Comparison of ENCODE assay signal across 8 mouse cellular contexts in genomic region chr8:103272305-103273079, GRCm38 (mm10).
DNase-seq lines count a peak whose midpoint lies in the region; ATAC-seq lines count a peak whose summit lies in the region.

No protein-coding gene starts in this region.

- no peak overlapping the region for H3K9ac ChIP-seq in heart, embryonic 12.5 days

- no peak overlapping the region for H3K4me3 ChIP-seq in heart, embryonic 12.5 days

- H3K27ac ChIP-seq in heart, embryonic 12.5 days (ENCODE audit: poor library complexity, severe bottlenecking) = no peak overlapping the region

- H3K36me3 ChIP-seq in heart, embryonic 12.5 days = no peaks in the 10 kb centered on the region

- 27% methylated on average over 5 of the region's 5 CpGs for WGBS in heart, embryonic 12.5 days

- no peaks in the 10 kb centered on the region for H3K9me3 ChIP-seq in heart, embryonic 12.5 days (replicated peaks)

- H3K27me3 ChIP-seq in heart, embryonic 12.5 days (replicated peaks) = no peaks in the 10 kb centered on the region

- no peak overlapping the region for H3K4me2 ChIP-seq in heart, embryonic 12.5 days

- 0 out of 2 replicates have a peak, but pooled peaks cover 13% of the 10 kb centered on the region for H3K4me1 ChIP-seq in heart, embryonic 12.5 days (replicated peaks)

- no peak for ATAC-seq in heart, embryonic 12.5 days (ENCODE audit: insufficient number of reproducible peaks, low FRiP score)

- DNase-seq in left cerebral cortex, adult 11 months (ENCODE audit: low spot score) = peak; percentile 21
- no peak for DNase-seq in left cerebral cortex, adult 18-20 months (ENCODE audit: low spot score in 2 of 2)
- DNase-seq in fibroblast of lung, adult 2 months (ENCODE audit: low read depth) = peak; percentile 90
- DNase-seq in layer of hippocampus, adult 9-11 months = peak; percentile 35
- peak; percentile 21 for DNase-seq in neural tube, embryonic 10.5 days (ENCODE audit: extremely low spot score, low spot score)
- no peak for DNase-seq in gastrocnemius, postnatal 25 days
- no peak for DNase-seq in urinary bladder, postnatal 25 days (ENCODE audit: low spot score)

Comparison
In these comparisons a context has a peak if more than half of its experiments do, and no peak if none do; other contexts are left out.
1. DNase-seq: peak in left cerebral cortex, adult 11 months (single experiment), fibroblast of lung, adult 2 months (single experiment), layer of hippocampus, adult 9-11 months (single experiment) and neural tube, embryonic 10.5 days (single experiment); none in left cerebral cortex, adult 18-20 months (0 of 2), gastrocnemius, postnatal 25 days (single experiment) and urinary bladder, postnatal 25 days (single experiment).